Mouse (Mus musculus): ENCODE results near the gene Iffo2.

Gene Iffo2

GRCm38 (mm10) chr4:139581427-139582051, 51.2 kb downstream of the Iffo2 start:
- no peak for DNase-seq (ENCODE audit: low spot score in 2 of 2)

- DNase-seq (ENCODE audit: low spot score in 2 of 2): no peak
These were observed 52.0 kb downstream of the Iffo2 start for GRCm38 (mm10) chr4:139582346-139582745.

DNA sequence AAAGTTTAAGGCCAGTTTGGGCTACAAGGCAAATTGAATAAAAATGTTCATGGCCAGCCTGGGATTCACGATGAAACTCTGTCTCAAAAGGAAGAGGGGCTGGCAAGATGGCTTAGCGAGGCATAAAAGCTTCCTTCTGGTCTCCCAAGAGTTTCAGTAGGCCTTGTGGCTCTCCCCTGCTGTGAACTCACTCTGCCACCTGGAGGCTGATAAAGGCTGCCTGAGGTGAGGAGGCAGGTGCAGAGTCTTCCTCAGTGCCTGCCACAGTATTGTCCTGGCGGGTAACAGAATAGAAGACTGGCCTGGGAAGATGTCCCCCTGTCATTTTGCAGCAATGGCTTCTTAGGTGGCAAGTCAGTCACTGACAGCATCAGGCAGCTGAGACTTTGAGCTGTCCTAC, 52.6 kb downstream of the Iffo2 start:
- DNase-seq (ENCODE audit: low spot score in 2 of 2): no peak

DNA sequence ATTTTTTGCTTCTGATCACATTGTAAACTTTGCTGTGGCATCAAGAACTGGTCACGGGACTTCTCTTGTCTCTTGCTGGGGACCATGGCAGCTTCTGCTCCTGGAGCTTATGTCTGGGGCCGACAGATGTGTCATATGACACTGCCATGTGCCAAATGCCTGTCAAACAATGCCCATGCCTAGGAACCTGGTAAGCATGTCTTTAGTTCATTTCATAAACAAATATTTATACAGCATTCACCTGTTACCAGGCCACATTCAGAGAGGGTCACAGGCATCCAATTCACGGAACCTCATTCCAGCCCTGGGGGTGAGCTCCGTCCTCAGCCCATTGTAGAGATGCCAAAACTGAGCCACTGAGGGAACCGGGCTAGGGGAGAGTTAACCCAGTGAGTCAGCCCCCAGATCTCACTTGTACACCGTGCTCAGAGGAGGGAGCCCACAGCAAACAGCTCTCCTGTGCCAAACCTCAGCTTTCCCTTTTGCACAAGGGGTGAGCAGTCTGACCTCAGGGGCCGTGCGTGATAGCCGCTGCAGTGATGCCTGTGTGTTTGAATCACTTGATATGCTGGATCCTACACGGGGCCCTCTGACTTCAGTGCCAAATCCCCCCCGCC, 53.4 kb downstream of the Iffo2 start:
- no peak for DNase-seq (ENCODE audit: low spot score in 2 of 2)

DNA sequence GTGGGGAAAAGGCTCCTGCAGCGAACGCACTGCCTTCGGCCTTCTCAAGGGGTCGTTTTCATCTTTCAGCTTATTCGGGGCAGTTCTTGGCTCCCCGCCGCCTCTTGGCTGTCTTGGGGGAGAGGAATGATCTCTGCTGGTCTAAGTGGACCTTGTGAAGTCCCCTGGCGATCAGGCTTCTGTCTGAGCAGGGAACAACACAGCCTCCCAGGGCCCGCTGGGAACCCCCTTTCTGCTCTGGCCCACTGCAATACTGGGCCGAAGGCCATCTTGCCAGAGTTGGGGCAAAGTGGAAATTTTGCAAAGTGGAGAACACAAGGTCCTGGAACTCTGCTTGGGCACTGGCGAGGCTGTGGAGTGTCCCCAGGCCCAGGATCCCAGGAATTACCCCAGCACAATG, 54.4 kb downstream of the Iffo2 start:
- no peak for DNase-seq (ENCODE audit: low spot score in 2 of 2)

DNA sequence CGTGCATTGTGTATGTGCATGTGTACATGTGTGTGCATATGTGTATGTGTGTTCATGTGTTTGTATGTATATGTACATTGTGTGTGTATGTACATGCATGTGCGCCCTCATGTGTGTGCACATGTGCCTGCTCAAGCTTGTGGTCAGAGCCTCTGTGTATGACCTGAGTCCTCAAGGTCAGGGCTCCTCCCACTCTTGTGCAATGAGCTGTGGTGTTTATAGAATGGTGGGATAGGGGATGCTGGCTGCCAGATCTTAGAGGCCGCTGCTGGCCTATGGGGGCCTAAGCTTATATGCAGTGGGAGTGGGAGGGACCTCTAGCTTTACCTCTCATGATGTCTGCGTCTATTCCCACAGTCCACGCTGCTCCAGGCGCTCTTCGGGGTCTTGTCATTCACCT, 55.4 kb downstream of the Iffo2 start:
- no peak for DNase-seq (ENCODE audit: low spot score in 2 of 2)

DNA sequence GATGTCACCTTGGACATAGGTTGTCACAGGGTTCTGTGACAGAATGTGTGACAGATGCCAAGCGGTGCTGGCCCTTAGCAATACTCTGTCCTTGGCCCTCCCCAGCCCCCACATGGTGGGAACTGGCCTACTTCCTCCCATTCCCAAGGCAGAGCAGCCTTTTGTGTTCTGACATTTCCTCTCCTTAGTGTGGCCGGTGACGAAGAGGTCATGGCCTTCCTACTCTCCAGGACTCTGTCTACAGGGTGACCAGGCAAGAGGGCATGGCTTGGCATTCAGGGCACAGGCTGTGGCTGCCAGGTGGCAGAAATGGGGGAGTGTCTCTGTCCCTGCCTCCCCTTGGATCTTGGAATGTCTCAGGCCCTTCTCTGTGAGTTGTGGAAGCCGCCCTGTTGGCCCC, 57.0 kb downstream of the Iffo2 start:
- DNase-seq (ENCODE audit: low spot score in 2 of 2): no peak

DNA sequence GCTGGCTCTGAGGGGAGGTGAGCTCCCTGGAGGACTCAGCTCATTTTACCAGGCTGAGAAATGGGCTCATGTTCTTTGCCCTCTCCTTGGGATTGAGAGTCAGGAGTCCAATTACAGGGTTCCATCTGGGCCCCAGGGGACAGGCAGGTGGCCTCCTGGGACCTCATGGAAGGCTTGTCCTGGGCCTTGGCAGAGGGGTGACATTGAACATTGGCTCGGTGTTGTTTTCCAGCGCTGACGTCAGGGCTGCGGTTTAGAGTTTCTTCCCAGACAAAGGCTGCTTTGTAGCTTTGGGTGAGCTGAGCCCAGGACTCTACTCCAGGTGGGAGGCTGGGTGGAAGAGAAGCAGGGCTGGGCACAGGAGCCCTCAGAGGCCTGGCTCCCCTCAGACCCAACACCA, 57.4 kb downstream of the Iffo2 start:
- no peak for DNase-seq (ENCODE audit: low spot score in 2 of 2)

DNA sequence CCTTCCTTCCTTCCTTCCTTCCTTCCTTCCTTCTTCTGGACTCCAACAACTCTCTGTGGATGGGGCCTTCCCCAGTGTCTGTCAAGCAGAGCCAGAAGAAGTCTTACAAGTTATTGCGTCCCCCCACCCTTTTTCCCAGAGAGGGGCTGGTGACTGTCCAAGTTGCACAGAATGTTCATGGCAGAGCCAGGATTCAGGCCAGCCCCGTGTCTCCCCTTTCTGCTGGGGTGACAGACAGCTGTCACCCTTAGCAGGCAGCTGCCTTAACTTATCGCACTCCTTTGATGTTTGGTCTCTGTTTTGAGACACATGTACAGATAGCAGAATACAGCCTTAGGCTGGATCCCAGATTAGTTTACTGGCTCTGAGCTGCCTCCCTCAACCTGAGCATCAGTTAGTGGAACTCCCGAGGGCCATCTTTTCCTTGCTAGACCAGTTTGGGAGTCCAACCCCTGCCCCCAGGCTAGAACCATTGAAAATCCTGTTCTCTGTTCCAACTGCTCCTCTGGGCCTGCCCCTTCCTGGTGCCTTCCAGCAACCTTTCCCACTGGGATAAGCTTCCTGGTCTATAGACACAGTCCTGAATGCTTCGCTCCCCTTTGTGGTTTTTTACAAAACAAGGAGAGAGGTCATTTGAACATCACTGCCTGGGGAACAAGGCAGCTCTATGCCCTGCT, 59.1 kb downstream of the Iffo2 start:
- DNase-seq (ENCODE audit: low spot score in 2 of 2): no peak

GRCm38 (mm10) chr4:139590446-139590845, 60.1 kb downstream of the Iffo2 start:
- no peak for DNase-seq (ENCODE audit: low spot score in 2 of 2)

DNA sequence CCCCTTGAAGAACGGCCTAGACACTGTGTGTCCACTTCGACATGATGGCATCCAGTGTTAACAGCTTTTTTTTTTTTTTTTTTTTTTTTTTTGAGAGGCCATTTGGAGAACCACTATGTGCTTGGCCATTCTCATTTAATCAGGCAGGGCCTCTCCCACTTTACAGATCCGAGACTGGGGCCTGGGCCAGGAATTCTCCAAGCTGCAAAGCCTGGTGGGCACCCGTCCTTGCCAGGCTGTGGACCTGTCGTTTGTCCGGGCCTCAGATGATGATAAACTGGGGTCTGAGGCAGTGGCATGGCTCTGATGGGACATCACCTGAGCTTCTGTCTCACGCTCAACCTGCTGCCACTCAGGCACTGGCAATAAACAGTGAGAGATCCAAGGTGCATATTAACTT, 62.5 kb downstream of the Iffo2 start:
- DNase-seq (ENCODE audit: low spot score in 2 of 2): no peak

- DNase-seq (ENCODE audit: low spot score in 2 of 2): no peak
These were observed 63.0 kb downstream of the Iffo2 start for GRCm38 (mm10) chr4:139593383-139593782.

GRCm38 (mm10) chr4:139594062-139594461, 63.7 kb downstream of the Iffo2 start:
- DNase-seq (ENCODE audit: low spot score in 2 of 2): no peak

DNA sequence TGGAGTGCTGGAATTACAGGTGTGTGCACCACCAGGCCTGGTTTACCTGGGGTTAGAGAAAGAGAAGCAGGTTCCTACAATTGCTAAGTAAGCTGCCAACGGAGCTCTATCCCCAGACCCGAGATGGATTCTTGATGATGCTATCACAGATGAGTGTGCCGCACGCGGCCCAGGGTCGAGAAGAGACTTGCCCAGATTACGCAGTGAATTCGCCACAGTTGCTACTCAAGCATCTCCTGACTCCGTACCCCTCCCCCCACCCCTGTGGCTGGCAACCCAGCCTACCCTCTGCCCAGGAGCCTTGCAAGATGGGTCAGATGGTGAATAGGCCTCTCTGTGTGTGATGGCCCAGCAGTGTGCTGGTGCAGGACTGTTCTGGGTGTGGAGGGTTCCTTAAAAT, 66.4 kb downstream of the Iffo2 start:
- no peak for DNase-seq (ENCODE audit: low spot score in 2 of 2)

GRCm38 (mm10) chr4:139597286-139598284, 67.2 kb downstream of the Iffo2 start:
- DNase-seq (ENCODE audit: low spot score in 2 of 2): no peak

- DNase-seq (ENCODE audit: low spot score in 2 of 2): no peak
These were observed 68.0 kb downstream of the Iffo2 start for GRCm38 (mm10) chr4:139598356-139598755.

GRCm38 (mm10) chr4:139598950-139599518, 68.7 kb downstream of the Iffo2 start:
- DNase-seq (ENCODE audit: low spot score in 2 of 2): peak; percentile 56 to 83

GRCm38 (mm10) chr4:139601519-139602356, 71.4 kb downstream of the Iffo2 start:
- DNase-seq (ENCODE audit: low spot score in 2 of 2): no peak

DNA sequence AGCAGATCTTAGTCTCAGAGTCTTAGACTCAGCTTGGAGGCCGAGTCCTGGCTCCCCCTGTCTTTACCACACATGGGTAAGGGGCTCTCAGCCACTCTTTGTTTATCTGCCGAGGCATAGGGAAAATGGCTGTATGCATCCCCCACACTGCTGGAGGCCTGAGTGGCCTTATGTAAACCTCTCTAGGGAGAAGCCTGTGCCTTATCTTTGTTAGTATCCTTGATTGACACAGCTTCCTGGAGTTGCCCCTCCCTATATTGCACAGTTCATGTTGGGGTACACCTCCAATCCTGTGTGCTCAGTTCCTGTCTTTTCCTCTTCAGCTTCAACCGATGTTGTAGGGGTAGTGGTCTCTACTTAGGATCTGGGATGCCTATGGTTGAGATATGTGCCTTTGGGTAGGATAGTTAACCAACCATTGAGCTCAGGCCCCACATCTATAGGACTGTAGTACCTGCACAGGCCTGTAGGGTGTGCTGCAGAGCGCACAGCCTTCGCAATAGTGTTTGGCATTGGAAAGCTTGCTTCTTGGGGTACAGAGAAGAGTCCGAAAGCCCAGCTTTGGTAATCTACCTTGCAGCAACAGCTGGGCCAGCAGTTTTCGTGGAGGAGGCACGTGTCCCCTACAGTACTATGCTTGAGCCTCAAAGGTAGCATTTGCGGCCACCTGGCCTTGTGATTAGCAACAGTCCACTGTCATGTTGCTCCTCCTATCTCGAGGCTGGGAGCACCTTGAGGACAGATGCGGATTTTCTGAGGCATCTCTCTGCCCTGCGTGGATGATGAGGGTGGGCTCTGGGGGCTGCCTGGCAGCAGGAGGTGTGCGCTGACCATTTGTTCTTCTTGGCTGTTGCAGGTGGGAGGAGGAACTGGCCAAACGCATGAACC, 72.3 kb downstream of the Iffo2 start, which contains the start of gene Gm21969:
Gene Gm21969 (plus strand): TSS at position 830 of the 888 bp plus-strand sequence.
- DNase-seq (ENCODE audit: low spot score in 2 of 2): peak in 1 of 2 experiments; percentile 39

- no peak for DNase-seq (ENCODE audit: low spot score in 2 of 2)
These were observed 74.9 kb downstream of the Iffo2 start for GRCm38 (mm10) chr4:139605216-139605615.
